Mouse (Mus musculus): ENCODE results near the gene Mettl7a1. TPM values are rescaled to one million over a fixed set of nuclear protein-coding genes. Genes with fewer than 3 reads are reported as not detected.
"Not testable (repeated sequence)": the region's sequence is repeated elsewhere in the genome, so short reads cannot be mapped to it uniquely, and the experiment has no call there.

The Mettl7a1 gene
- 3.2 and 4.3 TPM in 2 replicates for polyA plus RNA-seq (2015; fragmentation: Nextera tagmentation; extraction: Ambion mirVana)

DNA sequence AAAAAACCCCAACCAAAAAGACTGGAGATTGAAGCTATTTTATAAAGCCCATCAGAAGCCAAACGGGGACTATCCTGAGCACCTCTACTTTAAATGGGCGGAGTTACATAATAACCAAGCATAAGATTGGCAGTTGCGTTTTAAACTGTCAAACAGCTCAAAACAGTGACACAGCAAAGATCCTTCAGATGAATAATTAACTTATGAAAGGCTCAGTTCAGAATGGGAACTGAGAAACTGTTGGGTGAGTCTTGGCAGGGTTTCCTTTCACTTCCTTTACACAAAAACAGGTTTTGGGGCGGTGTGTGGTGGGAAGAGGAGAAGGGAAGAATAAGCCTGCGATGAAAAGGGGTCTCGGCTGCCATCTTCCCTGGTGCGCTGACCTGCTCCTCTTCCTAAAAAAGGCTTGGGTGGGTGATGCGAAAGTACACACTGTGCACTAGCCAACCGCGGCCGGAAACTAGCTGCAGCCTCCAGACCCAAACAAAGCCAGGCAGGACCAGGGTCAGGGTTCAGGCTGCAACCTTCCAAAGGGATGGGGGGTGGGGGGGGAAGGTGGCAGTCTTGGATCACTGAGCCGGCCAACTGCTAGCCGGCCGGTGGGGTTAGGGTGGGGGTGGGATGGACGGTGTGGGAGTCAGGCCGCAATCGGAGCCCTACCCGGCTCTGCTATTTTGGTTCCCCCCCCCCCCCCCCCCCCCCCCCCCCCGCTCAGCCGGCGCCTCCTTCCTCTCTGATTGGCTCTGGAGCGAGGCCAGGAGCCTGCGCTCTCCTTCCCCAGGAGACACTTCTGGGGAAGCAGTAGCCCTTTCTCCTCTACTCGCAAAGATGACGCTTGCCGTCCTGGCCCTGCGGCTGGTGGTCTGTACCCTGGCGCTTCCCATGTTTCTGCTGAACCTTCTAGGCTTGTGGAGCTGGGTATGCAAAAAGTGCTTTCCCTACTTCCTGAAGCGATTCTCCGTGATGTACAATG lies at the start of gene Mettl7a1:
Mettl7a1 (plus strand) TSS at position 122 of the 973 bp plus-strand sequence.
- Histone ChIP-seq H3K27me3 (replicated peaks) (no peaks in the 10 kb centered on the region), H3K4me3 (peak within 1 kb of the TSS; percentile 56), H3K9ac (peak within 1 kb of the TSS; percentile 65), H3K4me1 (peaks cover 15% of the 10 kb centered on the region), H3K27ac (peak within 1 kb of the TSS; percentile 88), H3K36me3 (replicated peaks) (no peaks in the 10 kb centered on the region), H3K4me2 (peak within 1 kb of the TSS; percentile 80), H3K9me3 (no peaks in the 10 kb centered on the region)
- ATAC-seq (replicated peaks), result peak; percentile 87
- 3% methylated on average over 25 of the region's 30 CpGs for WGBS

DNA sequence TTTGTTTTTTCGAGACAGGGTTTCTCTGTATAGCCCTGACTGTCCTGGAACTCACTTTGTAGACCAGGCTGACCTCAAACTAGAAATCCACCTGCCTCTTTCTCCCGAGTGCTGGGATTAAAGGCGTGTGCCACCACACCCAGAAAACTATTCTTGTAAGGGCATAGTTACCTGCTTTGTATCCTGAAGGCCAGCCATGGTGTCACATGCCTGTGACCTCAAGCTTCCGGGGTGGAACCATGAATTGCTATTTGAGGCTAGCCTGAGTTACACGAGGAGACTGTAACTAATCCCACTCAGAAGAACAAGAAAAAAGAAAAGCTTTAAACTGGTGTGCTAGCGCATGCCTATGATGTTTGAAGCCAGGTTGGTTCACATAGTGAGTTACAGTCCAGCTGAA lies 47.6 kb upstream of the Mettl7a1 start:
- no peak overlapping the region for H3K4me2 ChIP-seq
- H3K36me3 ChIP-seq (replicated peaks), result peaks cover 49% of the 10 kb centered on the region
- no peaks in the 10 kb centered on the region for H3K9me3 ChIP-seq
- H3K27me3 ChIP-seq (replicated peaks), result no peaks in the 10 kb centered on the region
- ATAC-seq (replicated peaks), result no peak
- 93% methylated on average over 6 of the region's 6 CpGs for WGBS
- H3K4me1 ChIP-seq, result no peaks in the 10 kb centered on the region
- no peak overlapping the region for H3K9ac ChIP-seq
- no peak overlapping the region for H3K4me3 ChIP-seq
- H3K27ac ChIP-seq, result no peak overlapping the region

GRCm38 (mm10) chr15:100257305-100257704 lies 46.6 kb upstream of the Mettl7a1 start:
- no peak for ATAC-seq (replicated peaks)
- no peak overlapping the region for H3K9ac ChIP-seq
- no peaks in the 10 kb centered on the region for H3K9me3 ChIP-seq
- no peaks in the 10 kb centered on the region for H3K27me3 ChIP-seq (replicated peaks)
- no peak overlapping the region for H3K4me3 ChIP-seq
- H3K4me2 ChIP-seq, result no peak overlapping the region
- H3K27ac ChIP-seq, result no peak overlapping the region
- 90% methylated on average over 5 of the region's 5 CpGs for WGBS
- H3K4me1 ChIP-seq, result no peaks in the 10 kb centered on the region
- H3K36me3 ChIP-seq (replicated peaks), result peaks cover 52% of the 10 kb centered on the region

DNA sequence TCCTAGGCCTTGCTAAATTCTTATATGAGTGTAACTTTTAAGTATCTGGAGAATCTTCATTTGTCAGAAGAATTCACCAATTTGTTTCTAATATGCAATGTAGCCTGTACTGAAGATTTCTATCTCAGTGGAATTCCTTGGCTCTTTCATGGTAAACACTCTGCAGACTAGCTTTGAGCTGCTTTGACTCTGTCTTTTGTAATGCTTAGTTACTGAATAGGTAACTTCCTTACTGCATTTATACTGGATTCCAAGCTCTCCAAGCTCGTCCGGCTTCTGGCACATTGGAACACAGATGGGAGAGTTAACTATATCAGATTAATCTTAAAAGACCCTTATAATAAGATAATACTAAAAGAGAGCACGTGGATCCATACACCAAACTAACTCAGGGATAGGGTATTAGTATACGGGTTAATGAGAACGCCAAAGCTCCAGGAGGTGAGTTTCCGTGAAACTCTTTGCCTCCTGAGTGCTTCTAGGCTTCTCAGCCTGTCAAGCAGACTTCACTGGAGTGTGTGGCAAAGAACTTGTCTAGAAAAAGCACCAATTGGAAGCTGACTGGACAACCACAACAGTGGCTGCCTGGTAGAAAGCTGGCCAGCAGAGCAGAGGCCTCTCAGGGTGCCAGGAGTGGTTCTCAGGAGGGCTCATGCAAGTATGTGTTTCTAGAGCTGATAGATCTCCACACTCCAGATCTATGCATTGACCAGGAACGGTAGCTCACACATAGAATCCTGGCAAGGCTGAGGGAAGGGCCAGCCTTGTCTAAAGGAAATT lies 45.1 kb upstream of the Mettl7a1 start:
- Histone ChIP-seq H3K4me3 (no peak overlapping the region), H3K4me1 (no peaks in the 10 kb centered on the region), H3K27me3 (replicated peaks) (no peaks in the 10 kb centered on the region), H3K36me3 (replicated peaks) (peaks cover 40% of the 10 kb centered on the region), H3K9me3 (no peaks in the 10 kb centered on the region), H3K4me2 (no peak overlapping the region), H3K9ac (no peak overlapping the region), H3K27ac (no peak overlapping the region)
- no peak for ATAC-seq (replicated peaks)
- WGBS, result 94% methylated on average over 7 of the region's 7 CpGs

GRCm38 (mm10) chr15:100260351-100260750 lies 43.6 kb upstream of the Mettl7a1 start:
- not testable (repeated sequence) for H3K4me1 ChIP-seq; H3K9ac ChIP-seq; H3K4me3 ChIP-seq; ATAC-seq (replicated peaks); H3K27ac ChIP-seq; H3K4me2 ChIP-seq; H3K9me3 ChIP-seq; H3K27me3 ChIP-seq (replicated peaks)
- H3K36me3 ChIP-seq (replicated peaks), result peaks cover 26% of the 10 kb centered on the region
- 91% methylated on average over 5 of the region's 7 CpGs for WGBS

DNA sequence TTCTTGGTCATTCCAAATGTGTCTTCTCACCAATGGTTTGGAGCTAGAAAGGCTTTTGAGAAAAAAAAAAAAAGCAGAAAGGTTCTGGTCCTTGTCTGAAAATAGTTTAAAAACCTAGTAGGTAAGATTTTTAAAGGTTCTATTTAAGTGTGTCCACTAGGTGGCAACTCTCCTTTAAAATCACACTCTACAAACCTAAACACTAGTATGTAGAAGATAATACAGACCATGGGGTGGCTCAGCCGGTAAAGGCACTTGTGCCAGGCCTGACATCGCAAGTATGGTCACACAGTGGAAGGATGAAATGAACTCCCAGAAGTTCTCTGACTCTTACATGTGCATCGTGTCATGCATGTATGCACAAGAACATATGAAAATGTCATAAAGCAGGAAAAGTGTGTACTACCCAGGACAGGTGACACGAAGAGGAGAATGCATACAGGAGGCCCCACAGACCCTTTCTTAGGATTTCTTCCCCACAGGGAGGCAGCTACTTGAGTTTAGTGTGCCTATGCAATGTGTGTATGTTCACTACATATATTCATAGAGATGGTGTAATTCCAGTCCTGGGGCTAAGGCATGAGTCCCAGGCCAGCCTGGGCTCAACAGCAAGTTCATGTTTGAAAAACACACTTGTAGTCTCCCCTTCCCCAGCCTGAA lies 40.6 kb upstream of the Mettl7a1 start:
- no peak overlapping the region for H3K9ac ChIP-seq
- H3K4me1 ChIP-seq, result no peaks in the 10 kb centered on the region
- no peaks in the 10 kb centered on the region for H3K27me3 ChIP-seq (replicated peaks)
- no peaks in the 10 kb centered on the region for H3K9me3 ChIP-seq
- ATAC-seq (replicated peaks), result no peak
- H3K36me3 ChIP-seq (replicated peaks), result peaks cover 10% of the 10 kb centered on the region
- no peak overlapping the region for H3K4me2 ChIP-seq
- WGBS, result 18% methylated on average over 4 of the region's 4 CpGs
- no peak overlapping the region for H3K4me3 ChIP-seq
- H3K27ac ChIP-seq, result no peak overlapping the region

GRCm38 (mm10) chr15:100265586-100266325 lies 38.2 kb upstream of the Mettl7a1 start:
- H3K4me3 ChIP-seq, result no peak overlapping the region
- H3K36me3 ChIP-seq (replicated peaks), result peaks cover 7% of the 10 kb centered on the region
- 75% methylated on average over 4 of the region's 5 CpGs for WGBS
- ATAC-seq (replicated peaks), result no peak
- no peaks in the 10 kb centered on the region for H3K27me3 ChIP-seq (replicated peaks)
- H3K4me1 ChIP-seq, result no peaks in the 10 kb centered on the region
- H3K9me3 ChIP-seq, result no peaks in the 10 kb centered on the region
- H3K4me2 ChIP-seq, result no peak overlapping the region
- H3K9ac ChIP-seq, result no peak overlapping the region
- H3K27ac ChIP-seq, result no peak overlapping the region

GRCm38 (mm10) chr15:100268916-100269315 lies 35.0 kb upstream of the Mettl7a1 start:
- Histone ChIP-seq H3K4me2 (no peak overlapping the region), H3K4me1 (no peaks in the 10 kb centered on the region), H3K27ac (no peak overlapping the region), H3K4me3 (no peak overlapping the region), H3K9me3 (no peaks in the 10 kb centered on the region), H3K36me3 (replicated peaks) (no peaks in the 10 kb centered on the region), H3K27me3 (replicated peaks) (no peaks in the 10 kb centered on the region), H3K9ac (no peak overlapping the region)
- WGBS, result 81% methylated on average over 2 of the region's 2 CpGs
- ATAC-seq (replicated peaks), result no peak

DNA sequence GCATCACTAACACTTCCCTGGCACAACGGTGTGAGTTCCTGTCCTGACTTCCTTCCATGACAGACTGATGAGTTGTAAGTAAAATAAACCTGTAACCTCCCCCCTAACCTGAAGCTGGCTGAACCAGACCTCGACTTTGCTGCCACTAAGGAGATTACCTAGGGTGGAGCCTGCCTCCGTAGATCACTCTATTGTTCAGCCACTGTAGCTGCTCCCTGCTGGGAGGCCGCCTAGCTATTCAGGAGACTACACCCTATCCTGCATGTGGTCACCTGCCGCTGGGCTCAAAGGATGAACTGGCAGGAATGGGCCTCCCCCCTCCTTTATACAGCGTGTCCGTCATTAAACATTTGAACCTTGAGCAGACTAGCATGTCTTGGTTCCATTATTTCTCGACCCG lies 34.2 kb upstream of the Mettl7a1 start:
- Histone ChIP-seq H3K36me3 (replicated peaks) (no peaks in the 10 kb centered on the region), H3K9ac (no peak overlapping the region), H3K4me2 (no peak overlapping the region), H3K4me3 (no peak overlapping the region), H3K27me3 (replicated peaks) (no peaks in the 10 kb centered on the region), H3K9me3 (no peaks in the 10 kb centered on the region), H3K27ac (no peak overlapping the region), H3K4me1 (no peaks in the 10 kb centered on the region)
- 12% methylated on average over 9 of the region's 9 CpGs for WGBS
- ATAC-seq (replicated peaks), result no peak

DNA sequence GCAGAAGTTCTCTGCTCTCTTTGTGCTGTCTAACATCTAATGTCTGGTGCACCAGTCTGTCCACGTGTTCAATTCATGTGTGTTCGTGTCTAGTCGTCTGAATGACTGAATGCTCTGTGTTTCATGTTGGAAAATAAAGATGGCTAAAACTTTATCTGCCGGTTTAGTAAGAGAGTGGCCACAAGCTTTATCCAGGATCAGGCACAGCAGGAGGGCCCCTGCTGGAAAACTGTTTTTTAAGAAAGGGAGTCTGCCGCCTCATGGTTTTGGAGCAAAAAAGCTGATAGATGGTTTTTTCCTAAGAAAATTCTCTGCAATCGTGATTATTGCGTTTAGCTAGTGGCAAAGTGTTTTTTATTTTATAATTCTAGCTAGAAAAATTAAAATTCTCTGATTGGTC lies 33.3 kb upstream of the Mettl7a1 start:
- H3K36me3 ChIP-seq (replicated peaks); H3K9ac ChIP-seq; ATAC-seq (replicated peaks); H3K27ac ChIP-seq; H3K9me3 ChIP-seq; H3K27me3 ChIP-seq (replicated peaks); H3K4me2 ChIP-seq; H3K4me3 ChIP-seq; H3K4me1 ChIP-seq: not testable (repeated sequence)
- 21% methylated on average over 7 of the region's 7 CpGs for WGBS

DNA sequence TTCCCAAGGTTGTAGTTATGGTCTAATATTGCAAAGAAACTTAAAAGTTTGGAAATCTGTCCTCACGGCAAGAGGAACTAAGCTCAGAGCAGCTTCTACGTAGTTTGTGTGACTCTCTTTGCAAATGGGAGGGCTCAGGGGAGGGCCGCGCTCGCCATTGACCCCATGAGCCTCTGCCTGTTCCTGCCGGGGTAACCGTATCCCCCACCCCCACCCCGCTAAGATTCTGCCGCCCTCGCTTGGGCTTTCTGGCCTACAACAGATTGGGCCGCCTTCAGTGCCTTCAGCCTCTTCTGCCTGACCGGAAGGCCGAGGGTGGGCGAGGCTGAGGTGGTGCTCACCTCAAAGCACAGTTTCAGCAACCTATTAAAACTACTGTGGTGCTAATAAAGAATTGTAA lies 32.5 kb upstream of the Mettl7a1 start:
- WGBS, result 52% methylated on average over 14 of the region's 14 CpGs
- no peak overlapping the region for H3K9ac ChIP-seq
- H3K27me3 ChIP-seq (replicated peaks), result no peaks in the 10 kb centered on the region
- H3K36me3 ChIP-seq (replicated peaks), result no peaks in the 10 kb centered on the region
- no peak overlapping the region for H3K4me3 ChIP-seq
- H3K9me3 ChIP-seq, result no peaks in the 10 kb centered on the region
- H3K4me1 ChIP-seq, result no peaks in the 10 kb centered on the region
- ATAC-seq (replicated peaks), result no peak
- no peak overlapping the region for H3K27ac ChIP-seq
- H3K4me2 ChIP-seq, result no peak overlapping the region
